Mouse (Mus musculus) thymus, adult 2 months (tissue): ENCODE measurements around the gene Ccnf. TPM values are rescaled to one million over a fixed set of nuclear protein-coding genes. Genes with fewer than 3 reads are reported as not detected.
A peak's percentile ranks its signal among the peaks of the same experiment; 100 is the strongest.

ENCODE experiments used
- DNase-seq: peaks from one replicate; pipeline ENCODE4 v3.0.0; 2021
- H3K27ac ChIP-seq: fragments of 200-500 bp; 2 replicates; pipeline ENCODE4 v1.5.1; 2012; ENCODE audit warnings: low read length, control low read depth; ENCODE audit not compliant: control insufficient read depth, insufficient read depth
- H3K27me3 ChIP-seq: fragments of 200-500 bp; 2 replicates; pipeline ENCODE4 v1.6.1; 2012; ENCODE audit warnings: mild to moderate bottlenecking, low read length, moderate library complexity, mixed read lengths; ENCODE audit not compliant: control insufficient read depth, insufficient read depth
- H3K36me3 ChIP-seq: fragments of 200-500 bp; 2 replicates; pipeline ENCODE4 v1.6.1; 2012; ENCODE audit warnings: mild to moderate bottlenecking, low read length, moderate library complexity; ENCODE audit not compliant: control insufficient read depth, insufficient read depth
- H3K4me1 ChIP-seq: fragments of 200-500 bp; replicated peaks from 2 replicates; pipeline ENCODE4 v1.6.1; 2012; ENCODE audit warnings: low read length; ENCODE audit not compliant: control insufficient read depth, insufficient read depth
- H3K4me3 ChIP-seq: fragments of 200-500 bp; 2 replicates; pipeline ENCODE4 v1.5.1; 2012; ENCODE audit warnings: mild to moderate bottlenecking, low read length, control low read depth, moderate library complexity; ENCODE audit not compliant: control insufficient read depth, insufficient read depth
- CTCF ChIP-seq: fragments of 200-500 bp; IDR thresholded peaks from 2 replicates; pipeline ENCODE4 v1.5.1; 2012; ENCODE audit warnings: mild to moderate bottlenecking, control low read depth, low read length, moderate library complexity, borderline replicate concordance; ENCODE audit not compliant: control insufficient read depth, poor library complexity, insufficient read depth; ENCODE audit errors: extremely low read depth
- POLR2A ChIP-seq: fragments of 200-500 bp; IDR thresholded peaks from 2 replicates; pipeline ENCODE4 v1.6.1; 2012; ENCODE audit warnings: mild to moderate bottlenecking, low read length, control low read depth, moderate library complexity; ENCODE audit not compliant: control insufficient read depth, poor library complexity, insufficient read depth; ENCODE audit errors: extremely low read depth
- WGBS: fragments of 180-500 bp; shearing (Covaris S2); methylation state at CpG from one replicate; pipeline ENCODE4 v1.1.7; 2018; 5-methylcytosine and 5-hydroxymethylcytosine counted together
- polyA plus RNA-seq: library from polyadenylated mRNA; depleted of rRNA; stranded (reverse); fragments of >200 nt; gene quantifications from 2 replicates; pipeline ENCODE4 v1.2.3, GENCODE M21; 2012

Ccnf gene
- polyA plus RNA-seq, 1 experiment, result 64.5 TPM

- TF ChIP-seq POLR2A (no peak), CTCF (no peak)
- Histone ChIP-seq H3K4me1 (peaks cover 7% of the 10 kb centered on the region), H3K36me3 (peaks cover 11% of the 10 kb centered on the region; the same call in 1 of the 2 replicates), H3K4me3 (no peak overlapping the region), H3K27me3 (no peaks in the 10 kb centered on the region), H3K27ac (no peak overlapping the region)
- no peak for DNase-seq
- 98% methylated on average over 2 of the region's 2 CpGs for WGBS
Observed at GRCm38 (mm10) chr17:24252329-24252728, 1.0 kb upstream of the Ccnf start.

GRCm38 (mm10) chr17:24250988-24251319, 330 bp downstream of the Ccnf start:
- Histone ChIP-seq H3K27me3 (no peaks in the 10 kb centered on the region), H3K36me3 (peaks cover 11% of the 10 kb centered on the region; the same call in 1 of the 2 replicates), H3K4me1 (peaks cover 7% of the 10 kb centered on the region), H3K4me3 (peak overlapping the region; percentile 77), H3K27ac (no peak overlapping the region)
- TF ChIP-seq CTCF (no peak), POLR2A (no peak)
- WGBS, result under 1% methylated on average over 32 of the region's 32 CpGs
- DNase-seq, result no peak

- Histone ChIP-seq H3K27ac (no peak overlapping the region), H3K4me1 (peaks cover 7% of the 10 kb centered on the region), H3K27me3 (no peaks in the 10 kb centered on the region), H3K4me3 (no peak overlapping the region), H3K36me3 (peaks cover 28% of the 10 kb centered on the region)
- WGBS, result 100% methylated on average over 2 of the region's 2 CpGs
- no peak for DNase-seq
- TF ChIP-seq POLR2A (no peak), CTCF (no peak)
Observed at GRCm38 (mm10) chr17:24248641-24249040, 2.6 kb downstream of the Ccnf start.

- TF ChIP-seq CTCF (no peak), POLR2A (no peak)
- Histone ChIP-seq H3K4me1 (no peaks in the 10 kb centered on the region), H3K27ac (no peak overlapping the region), H3K36me3 (peaks cover 62% of the 10 kb centered on the region), H3K4me3 (no peak overlapping the region), H3K27me3 (no peaks in the 10 kb centered on the region)
- no peak for DNase-seq
- 97% methylated on average over 8 of the region's 8 CpGs for WGBS
Observed at GRCm38 (mm10) chr17:24244061-24244460, 7.2 kb downstream of the Ccnf start.

GRCm38 (mm10) chr17:24243311-24243969, 7.8 kb downstream of the Ccnf start:
- TF ChIP-seq CTCF (no peak), POLR2A (no peak)
- H3K4me1 ChIP-seq, result no peaks in the 10 kb centered on the region
- no peaks in the 10 kb centered on the region for H3K27me3 ChIP-seq
- H3K27ac ChIP-seq, result no peak overlapping the region
- 95% methylated on average over 4 of the region's 4 CpGs for WGBS
- peaks cover 62% of the 10 kb centered on the region for H3K36me3 ChIP-seq
- no peak overlapping the region for H3K4me3 ChIP-seq
- peak; percentile 54 for DNase-seq

- H3K27ac ChIP-seq, result no peak overlapping the region
- H3K4me3 ChIP-seq, result no peak overlapping the region
- WGBS, result 98% methylated on average over 7 of the region's 7 CpGs
- DNase-seq, result no peak
- H3K27me3 ChIP-seq, result no peaks in the 10 kb centered on the region
- H3K36me3 ChIP-seq, result peaks cover 89% of the 10 kb centered on the region
- H3K4me1 ChIP-seq, result no peaks in the 10 kb centered on the region
- TF ChIP-seq CTCF (no peak), POLR2A (no peak)
Observed at GRCm38 (mm10) chr17:24236921-24237320, 14.4 kb downstream of the Ccnf start.

- Histone ChIP-seq H3K36me3 (peaks cover 89% of the 10 kb centered on the region), H3K4me1 (no peaks in the 10 kb centered on the region), H3K4me3 (no peak overlapping the region), H3K27ac (no peak overlapping the region), H3K27me3 (no peaks in the 10 kb centered on the region)
- no peak for TF ChIP-seq CTCF
- no peak for TF ChIP-seq POLR2A
- no peak for DNase-seq
- 100% methylated on average over 1 of the region's 1 CpGs for WGBS
Observed at GRCm38 (mm10) chr17:24236479-24236878, 14.8 kb downstream of the Ccnf start.
